Mouse (Mus musculus) NIH3T3 (cell line): Measurements from ENCODE around the gene March8.
"Not testable (repeated sequence)": the region's sequence is repeated elsewhere in the genome, so short reads cannot be mapped to it uniquely, and the experiment has no call there.

ENCODE experiments used
- DNase-seq: peaks from one replicate; pipeline ENCODE4 v3.0.0-alpha.2; 2012; ENCODE audit warnings: low read depth

Gene March8

DNA sequence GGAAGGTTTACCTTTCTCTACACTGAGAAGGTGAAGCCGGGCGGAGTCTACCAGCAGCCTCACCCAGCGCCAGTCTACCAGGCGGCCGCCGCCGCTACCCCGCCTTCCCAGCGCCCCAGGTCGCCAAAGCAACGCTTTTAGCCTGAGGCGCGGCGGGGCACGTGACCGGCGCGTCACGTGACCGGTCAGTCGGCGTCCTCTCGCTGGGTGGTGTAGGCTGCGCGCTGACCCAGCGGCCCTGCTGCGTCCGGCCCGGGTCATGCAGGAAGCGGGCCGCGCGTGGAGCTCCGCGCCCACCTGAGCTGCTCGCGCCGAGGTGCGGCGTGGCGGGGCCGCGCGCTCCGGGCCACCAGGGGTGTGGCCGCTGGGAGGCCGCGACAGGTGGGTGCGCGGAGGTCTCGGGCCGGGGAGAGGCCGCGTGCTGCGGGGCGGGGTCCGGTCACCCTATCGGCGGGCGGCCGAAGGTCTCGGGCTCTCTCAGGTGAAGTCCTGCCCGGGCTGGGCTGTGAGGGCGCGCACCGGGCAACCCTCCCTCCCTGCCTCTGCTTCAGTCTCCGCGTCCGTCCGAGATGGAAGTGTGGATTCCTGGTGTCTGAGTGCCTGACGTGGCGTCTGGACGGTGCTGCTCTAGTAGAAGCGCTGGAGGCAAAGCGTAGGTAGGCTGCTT, at the start of gene March8:
Gene March8 (plus strand): TSS at position 190 of the 667 bp plus-strand sequence.
- peak; percentile 99 for DNase-seq

DNA sequence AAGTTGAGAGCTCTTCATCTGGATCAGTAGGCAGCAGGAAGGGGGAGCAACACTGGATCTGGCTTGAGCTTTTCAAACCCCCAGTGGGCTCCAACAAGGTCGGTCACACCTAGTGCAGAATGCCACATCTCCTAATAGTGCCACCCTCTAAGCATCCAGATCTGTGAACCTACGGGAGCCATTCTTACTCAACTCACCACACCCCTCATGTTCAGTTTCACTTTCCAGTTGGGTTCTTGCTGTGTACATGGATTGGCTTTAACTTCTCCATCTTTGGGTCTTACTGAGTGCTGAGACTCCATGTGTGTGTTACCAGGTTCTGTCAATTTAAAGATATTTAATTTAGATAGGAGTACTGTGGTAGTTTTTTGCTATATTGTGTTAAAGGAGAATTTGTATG, 26.4 kb upstream of the March8 start:
- DNase-seq, result no peak

DNA sequence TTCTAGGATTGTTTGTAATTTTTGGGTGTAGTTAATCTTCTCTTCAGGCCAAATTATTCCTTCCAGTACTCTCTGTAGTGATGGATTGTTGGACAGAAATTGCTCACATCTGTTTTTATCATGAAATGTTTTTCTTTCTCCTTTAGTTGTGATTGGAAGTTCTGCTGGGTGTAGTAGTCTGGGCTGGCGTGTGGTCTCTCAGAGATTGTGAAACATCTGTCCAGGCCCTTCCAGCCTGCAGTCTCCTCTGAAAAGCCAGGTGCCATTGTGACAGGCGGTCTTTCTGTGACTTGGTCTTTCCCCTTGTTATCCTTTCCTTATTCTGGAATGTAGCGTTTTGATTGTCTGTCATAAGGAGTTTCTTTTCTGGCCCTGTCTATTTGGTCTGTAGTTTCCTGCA, 18.6 kb upstream of the March8 start:
- peak; percentile 21 for DNase-seq

DNA sequence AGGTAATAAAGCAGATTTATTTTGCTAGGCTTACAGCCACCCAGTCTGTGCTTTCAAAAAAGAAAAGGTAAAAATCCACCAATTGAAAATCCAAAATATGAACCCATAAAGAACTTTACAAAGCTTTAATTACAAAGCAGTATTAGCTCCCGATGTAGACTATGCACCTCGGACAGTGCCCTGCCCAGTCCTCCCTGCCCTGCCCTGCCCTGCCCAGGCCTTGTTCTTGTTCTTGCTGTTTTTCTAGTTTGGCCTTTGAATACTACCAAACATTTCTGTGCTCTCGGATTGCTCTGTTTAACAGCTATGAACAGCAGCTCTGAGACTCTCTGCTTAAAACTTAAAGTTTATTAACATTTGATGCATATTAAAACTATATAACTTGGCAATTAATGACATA, 11.2 kb upstream of the March8 start:
- no peak for DNase-seq

DNA sequence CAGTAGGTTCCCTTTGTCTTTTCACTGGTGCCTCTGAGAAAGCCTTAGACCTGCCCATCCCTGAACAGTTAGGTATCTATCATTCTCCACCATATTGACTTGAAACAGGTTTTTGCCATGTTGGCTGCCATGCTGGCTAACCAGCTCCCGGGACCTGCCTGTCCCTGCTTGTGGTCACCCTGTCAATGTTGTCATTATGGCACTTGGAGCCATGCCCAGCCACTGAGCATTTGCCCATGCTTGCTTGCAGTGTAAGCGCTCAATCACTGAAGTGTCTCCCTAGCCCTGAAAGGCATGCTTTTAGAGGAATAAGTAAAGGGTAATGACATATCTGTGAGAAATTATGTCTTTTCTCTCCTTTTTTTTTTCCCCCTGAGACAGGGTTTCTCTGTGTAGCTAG, 6.4 kb upstream of the March8 start:
- DNase-seq, result no peak

DNA sequence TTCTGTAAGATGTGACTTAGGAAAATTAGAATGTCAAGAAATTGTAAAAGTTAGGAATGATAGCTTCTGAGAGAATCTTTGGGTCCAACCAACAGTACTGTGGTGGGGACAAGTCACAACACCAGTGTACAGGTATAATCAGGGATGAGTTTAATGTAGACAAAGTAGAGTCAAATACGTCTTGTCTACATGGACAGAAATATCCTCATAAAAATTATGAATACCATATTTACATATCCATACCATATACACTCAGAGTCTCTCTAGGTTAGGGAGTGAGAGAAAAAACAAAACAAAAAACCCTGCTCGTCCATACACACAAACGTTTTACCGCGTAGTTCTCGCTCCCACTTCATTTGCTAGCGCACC, 374 bp upstream of the March8 start:
- DNase-seq, result no peak

DNA sequence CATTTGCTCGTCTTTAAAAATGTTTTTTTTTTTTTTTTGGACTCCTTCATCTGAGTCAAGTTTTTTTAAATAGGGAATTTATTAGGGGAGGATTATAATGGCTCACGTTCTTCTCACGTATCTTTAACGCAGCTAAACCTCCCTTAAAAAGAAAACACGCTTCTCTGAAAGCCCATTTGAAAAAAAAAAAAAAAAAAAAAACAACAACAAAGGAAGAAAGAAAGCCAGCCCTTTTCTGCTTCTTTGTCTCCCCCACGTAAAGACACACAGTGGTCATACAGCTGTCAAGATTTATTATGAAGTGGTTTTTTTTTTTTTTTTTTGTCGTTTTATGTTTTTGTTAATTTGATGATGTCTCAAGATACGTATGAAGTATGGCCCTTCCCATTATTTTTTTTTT, 696 bp downstream of the March8 start:
- no peak for DNase-seq

DNA sequence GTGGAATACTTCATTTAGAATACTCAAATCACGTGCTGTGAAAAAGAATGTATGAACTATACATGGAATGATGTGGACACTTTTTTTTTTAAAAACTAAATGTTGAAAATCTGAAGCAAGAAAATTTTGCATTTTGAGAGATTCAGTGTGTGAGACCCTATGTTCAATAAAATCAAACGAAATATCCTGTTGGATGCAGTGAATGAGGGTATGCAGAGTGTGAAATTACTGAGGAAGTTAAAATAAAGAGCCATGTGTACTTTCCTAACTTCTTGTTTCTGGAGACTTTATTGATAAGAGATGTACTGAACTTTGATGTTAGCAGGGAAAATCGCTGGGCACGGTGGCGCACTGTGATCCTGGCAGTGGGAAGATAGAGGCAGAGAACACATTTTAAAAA, 1.3 kb downstream of the March8 start:
- no peak for DNase-seq

DNA sequence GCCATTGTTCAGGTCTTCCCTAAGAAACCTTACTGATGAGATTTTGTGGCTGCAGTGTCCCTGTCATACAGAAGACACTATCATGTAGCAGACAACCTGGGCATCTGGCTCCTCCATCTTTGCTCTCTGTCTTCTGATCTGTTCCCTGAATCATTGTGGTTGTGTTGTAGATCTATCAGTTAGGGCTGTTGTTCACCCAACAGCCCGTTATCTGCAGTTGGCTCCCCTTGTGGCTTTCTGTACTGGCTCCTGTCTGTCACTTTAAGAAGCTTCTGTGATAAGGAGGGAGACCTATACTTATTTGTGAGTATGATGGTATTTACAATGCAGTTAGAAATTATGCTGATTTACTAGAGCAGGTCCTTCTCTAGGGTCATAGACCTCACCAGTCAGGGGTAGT, 2.7 kb downstream of the March8 start:
- DNase-seq, result no peak

DNA sequence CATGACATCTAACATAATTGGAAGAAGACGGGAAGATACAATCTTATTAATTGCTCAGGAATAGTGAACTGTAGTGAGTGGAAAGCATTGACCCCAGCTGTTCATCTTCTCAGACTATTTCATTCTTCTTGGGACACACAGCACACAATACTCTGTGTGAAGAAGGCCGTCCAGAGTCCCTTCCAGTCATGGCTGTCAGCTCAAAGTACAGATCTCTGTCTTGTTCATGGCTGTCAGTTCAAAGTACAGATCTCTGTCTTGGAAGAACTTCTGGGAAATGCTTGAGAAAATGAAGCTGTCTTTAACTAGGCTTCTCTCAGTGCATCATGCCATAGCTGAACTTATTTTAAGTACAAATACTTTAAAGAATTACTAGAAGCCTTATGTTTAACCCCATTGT, 10.1 kb downstream of the March8 start:
- DNase-seq, result no peak

DNA sequence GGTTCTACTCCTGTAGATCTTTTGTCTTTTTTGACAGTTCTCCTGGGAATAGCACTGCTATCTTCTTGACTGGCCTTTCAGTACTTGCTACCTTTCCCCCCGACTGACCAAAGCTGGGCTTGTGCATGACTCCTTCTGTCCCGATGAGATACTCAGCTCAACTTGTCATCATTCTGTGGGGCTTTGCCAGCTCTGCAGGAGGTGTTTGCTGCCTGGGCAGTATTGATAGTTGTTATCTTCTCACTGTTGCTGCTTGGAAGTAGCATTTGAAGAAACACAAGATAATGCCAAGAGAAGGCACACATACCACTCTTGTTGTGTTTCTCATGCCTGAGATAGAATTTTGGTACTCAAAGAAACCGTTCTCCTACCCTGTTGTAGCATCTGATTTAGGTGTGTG, 12.2 kb downstream of the March8 start:
- no peak for DNase-seq

DNA sequence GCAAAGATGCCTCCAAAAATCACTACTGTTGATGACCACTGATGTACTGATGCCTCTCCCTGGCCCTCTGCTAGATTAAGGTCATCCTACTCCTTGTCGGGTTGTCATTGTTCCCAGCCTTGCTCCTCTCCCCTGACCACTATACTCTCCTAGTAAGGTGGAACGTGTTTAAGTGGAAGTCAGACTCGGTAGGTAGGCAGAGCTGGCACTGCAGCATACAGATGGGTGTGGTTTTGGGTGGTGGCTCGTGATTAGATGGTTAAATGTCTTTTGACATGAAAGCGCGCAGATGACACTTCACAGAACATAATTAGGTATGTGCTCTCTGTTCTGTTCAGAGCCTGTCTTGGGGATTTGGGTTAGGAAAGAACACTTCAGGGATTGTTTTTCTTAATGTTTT, 12.8 kb downstream of the March8 start:
- DNase-seq, result no peak

DNA sequence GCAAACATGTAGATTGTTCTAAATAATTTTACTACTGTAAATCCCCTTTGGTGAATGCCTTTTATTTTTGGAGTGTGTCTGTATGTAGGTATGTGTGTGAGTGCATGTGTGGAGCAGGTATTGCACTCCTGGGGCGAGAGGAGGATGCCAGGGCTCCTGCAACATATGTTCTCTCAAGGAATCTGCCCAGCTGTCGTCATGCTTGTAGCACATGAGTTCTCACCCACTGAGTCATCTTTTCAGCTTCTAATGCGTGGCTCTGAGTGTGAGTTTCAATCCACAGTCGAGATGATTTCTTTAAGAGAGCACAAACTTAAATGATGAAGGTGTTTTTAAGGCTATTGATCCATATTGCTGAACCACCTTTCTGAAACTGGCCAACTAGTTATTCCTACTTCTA, 13.7 kb downstream of the March8 start:
- DNase-seq, result no peak

DNA sequence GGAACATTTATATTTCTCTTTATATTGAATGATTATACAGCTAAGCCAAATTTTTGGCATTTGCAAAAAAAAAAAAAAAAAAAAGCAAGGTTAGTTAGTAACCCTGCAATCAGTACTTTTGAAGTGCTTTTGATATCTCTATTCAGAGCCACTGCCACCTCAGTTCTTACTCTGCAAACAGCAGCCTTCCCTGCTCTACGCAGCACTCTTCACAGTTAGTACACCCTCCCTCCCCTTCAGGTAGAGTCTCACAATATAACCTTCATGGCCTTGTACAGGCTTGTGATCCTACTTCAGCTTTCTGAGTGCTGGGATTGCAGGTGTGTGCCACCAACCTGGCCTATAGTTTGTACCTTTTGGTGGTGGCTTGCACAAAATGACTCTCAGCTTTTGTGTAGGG, 15.6 kb downstream of the March8 start:
- DNase-seq, result no peak

DNA sequence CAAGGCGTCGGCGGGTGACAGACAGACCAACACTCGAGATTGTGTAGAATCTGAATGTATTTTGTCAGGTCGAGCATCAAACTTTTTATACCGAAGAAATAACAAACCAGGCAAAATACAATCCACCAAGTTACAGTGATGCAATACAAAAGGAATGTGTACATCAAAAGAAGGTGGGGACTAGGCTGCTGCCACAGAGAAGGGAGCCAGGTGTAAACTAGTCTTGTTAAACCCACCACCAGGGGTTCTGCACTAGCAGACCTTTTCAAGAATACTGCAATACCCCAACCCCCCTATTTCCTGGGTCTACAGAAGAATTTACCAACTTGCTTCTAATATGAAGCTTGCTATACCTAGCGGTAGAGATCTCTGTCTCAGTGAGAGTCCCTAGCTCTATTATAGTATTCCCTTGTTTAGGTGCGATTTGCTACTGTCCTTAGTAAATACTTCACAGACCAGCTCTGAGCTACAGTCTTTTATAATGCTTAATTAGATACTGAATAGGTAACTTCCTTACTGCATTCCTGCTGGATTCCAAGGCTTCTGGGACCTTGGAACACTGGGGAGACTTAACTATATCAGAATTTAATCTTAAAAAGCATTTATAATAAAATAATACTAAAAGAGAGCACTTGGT, 18.6 kb downstream of the March8 start:
- not testable (repeated sequence) for DNase-seq

DNA sequence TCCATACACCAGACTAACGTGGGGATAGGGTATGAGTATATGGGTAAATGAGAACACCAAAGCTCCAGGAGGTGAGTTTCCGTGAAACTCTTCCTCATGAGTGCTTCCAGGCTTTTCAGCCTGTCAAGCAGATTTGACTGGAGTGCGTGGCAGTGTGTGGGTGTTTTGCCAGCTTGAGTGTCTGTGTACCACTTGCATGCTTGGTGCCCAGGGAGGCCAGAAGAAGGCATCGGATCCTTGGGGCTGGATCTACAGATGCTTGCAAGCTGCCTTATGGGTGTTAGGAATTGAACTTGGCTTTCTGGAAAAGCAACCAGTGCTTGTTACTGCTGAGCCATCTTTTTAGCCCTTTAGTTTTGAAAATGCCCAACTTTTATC, 19.1 kb downstream of the March8 start:
- no peak for DNase-seq

DNA sequence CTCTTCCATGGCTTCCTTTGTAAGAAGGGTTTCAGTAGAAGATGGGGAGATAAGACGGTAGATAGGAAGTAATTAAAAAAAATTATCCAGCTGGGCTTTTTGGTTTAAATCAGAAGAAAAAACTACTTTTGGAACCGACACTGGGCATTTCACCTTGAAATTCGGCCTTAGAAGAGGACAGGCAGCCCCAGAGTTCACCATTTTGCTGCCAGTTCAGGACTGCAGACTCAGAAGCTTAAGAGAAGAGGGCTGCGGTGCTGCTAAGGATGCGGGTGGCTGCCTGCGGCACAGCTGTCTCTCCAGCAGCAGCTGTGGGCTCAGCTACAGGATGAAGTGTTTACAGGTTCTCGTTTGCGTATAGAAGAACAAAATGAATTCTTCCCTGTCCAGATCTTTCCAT, 20.2 kb downstream of the March8 start:
- no peak for DNase-seq

DNA sequence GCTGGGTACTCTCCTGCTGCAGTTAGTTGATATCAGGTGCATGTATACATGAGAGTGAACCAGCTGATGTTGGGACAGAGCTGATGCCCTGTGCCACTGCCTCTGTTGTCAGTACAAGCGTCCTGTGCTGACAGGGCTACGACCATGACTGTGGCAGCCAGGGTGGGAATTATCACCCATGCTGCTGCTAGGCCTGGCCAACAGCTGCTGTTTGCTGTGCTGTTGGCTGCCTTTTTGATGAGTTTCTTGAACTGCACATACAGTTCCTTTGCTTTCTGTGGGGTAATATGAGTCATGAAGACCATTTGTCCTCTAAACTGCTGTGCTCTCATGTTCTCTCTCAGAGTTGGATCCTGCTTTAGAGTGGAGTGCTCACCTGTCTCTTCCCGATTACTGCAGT, 21.4 kb downstream of the March8 start:
- peak; percentile 14 for DNase-seq

DNA sequence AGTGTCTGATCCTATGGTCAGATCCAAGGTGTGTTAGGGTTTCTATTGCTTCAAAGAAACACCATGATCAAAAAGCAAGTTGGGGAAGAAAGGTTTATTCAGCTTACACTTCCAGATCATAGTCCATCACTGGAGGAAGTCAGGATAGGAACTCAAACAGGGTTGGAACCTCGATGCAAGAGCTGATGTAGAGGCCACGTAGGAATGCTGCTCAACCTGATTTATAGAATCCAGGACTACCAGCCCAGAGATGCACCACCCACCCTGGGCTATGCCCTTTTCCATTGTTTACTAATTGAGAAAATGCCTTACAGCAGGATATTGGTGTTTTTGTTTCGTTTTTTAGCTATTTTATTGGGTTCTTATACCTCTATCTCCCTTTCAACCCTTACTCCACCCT, 23.6 kb downstream of the March8 start:
- DNase-seq, result no peak

DNA sequence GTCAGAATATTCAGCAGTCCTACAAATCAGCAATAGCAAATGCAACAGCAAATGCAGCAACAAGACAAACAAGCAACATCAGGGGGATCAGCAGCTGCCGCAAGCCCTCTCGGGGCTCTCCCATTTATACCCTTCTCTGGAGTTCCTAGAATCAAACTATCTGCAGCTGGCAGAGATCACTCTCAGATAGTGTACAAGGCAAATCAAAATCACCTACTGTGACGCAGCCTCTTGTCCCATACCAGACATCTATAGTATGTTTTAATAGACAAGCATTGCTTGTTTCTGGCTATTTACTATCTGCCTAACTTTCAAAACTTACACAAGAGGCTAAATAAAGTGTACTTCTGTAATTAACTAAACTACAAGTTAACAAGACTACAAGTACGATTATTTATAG, 24.2 kb downstream of the March8 start:
- no peak for DNase-seq

DNA sequence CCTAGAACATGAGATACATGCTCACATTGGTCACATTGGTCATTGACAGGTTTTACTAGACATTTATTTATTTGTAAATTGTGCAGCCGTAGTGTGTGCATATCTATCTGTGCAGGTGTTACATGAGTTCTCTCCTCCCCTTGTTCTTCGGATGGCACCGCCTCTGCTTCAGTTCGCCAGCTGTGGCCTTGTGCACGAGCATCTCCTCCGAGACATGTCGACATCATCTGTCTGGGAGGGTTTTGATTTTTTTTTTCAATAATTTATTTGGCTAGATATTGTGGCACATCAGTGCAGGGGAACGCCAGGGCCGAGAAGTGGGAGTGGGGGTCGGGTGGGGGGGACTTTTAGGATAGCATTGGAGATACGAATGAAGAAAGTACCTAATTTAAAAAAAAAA, 30.1 kb downstream of the March8 start:
- no peak for DNase-seq

DNA sequence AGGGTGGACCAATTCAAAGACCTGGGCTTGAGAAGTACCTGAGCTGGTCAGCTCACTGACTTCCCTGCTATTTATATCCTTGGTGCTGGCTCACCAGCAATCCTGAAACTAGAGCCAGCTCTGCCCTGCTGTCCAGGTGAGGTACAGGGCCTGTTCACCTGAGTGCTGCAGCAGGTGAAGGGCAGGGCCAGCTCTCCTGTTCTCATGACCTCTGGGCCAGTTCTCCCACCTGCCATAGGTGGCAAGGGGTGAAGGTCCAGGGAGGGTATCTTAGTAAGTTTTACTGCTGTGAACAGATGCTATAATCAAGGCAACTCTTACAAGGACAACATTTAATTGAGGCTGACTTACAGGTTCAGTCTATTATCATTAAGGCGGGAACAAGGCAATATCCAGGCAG, 32.0 kb downstream of the March8 start:
- DNase-seq, result no peak

DNA sequence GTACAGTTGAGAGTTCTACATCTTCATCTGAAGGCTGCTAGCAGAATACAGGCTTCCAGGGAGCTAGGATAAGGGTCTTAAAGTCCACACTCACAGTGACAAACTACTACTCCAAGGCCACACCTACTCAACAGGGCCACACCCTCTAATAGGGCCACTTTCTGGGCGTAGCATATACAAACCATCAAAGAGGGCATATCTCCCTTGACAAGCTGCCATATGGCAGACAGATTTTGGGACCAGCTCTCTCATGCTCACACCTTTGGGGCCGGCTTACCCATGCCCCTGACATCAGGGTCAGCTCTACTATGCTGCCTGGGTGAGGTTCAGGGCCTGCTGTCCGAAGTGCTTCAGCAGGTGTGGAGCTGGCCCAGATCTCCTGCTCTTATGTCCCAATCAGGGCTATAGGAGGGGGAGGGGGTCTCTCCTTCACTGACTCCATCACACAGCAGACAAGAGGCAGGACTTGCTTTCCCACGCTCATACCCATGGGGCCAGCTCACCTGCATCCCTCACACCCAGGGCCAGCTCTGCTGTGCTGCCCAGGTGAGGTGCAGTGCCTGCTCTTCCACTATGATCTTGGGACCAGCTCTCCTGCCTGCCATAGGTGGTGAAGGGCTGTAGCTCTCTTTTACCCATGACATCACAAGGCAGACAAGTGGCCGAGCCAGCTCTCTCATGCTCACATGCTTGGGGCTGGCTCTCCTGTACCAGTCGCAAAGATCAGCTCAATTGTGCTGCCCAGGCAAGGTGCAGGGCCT, 32.6 kb downstream of the March8 start:
- no peak for DNase-seq

DNA sequence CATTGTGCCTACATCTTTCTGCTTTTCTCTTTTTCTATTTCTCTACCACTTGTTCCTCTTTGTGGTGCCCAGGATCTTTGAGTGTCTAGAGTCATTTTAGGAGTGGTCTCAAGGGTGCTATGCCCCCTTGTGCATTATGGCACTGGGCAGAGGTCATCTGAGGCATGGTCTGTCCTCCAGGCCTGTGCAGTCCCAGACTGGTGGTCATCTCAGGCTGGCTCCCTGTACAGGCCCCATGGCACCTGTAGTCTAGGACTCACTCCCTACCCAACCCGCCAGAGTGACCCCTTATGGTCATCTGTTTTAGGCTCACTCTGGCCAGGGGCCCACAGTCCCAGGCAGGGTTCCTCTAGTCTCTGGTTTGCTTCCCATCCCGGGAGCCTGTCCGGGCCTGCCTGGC, 33.7 kb downstream of the March8 start:
- no peak for DNase-seq
